Mouse (Mus musculus): ENCODE data around the gene Acta1.

Acta1 gene

GRCm38 (mm10) chr8:123894502-123895097 lies at the start of gene Acta1:
TSS of gene Acta1 (minus strand) at chr8:123894751.
- no peak for DNase-seq (ENCODE audit: low read depth in 2 of 2, low spot score in 2 of 2)

- no peak for DNase-seq (ENCODE audit: low read depth in 2 of 2, low spot score in 2 of 2)
Measured at GRCm38 (mm10) chr8:123929026-123929425, 34.5 kb upstream of the Acta1 start.

GRCm38 (mm10) chr8:123925671-123926070 lies 31.1 kb upstream of the Acta1 start:
- no peak for DNase-seq (ENCODE audit: low read depth in 2 of 2, low spot score in 2 of 2)

GRCm38 (mm10) chr8:123924719-123925118 lies 30.2 kb upstream of the Acta1 start:
- peak; percentile 62 to 78 for DNase-seq (ENCODE audit: low read depth in 2 of 2, low spot score in 2 of 2)

- DNase-seq (ENCODE audit: low read depth in 2 of 2, low spot score in 2 of 2) = no peak
Measured at GRCm38 (mm10) chr8:123914635-123915034, 20.1 kb upstream of the Acta1 start.

- DNase-seq (ENCODE audit: low read depth in 2 of 2, low spot score in 2 of 2) = no peak
Measured at GRCm38 (mm10) chr8:123912265-123912664, 17.7 kb upstream of the Acta1 start.

GRCm38 (mm10) chr8:123907604-123908003 lies 13.1 kb upstream of the Acta1 start:
- no peak for DNase-seq (ENCODE audit: low read depth in 2 of 2, low spot score in 2 of 2)

- no peak for DNase-seq (ENCODE audit: low read depth in 2 of 2, low spot score in 2 of 2)
Measured at GRCm38 (mm10) chr8:123902653-123903052, 8.1 kb upstream of the Acta1 start.

GRCm38 (mm10) chr8:123899366-123899765 lies 4.8 kb upstream of the Acta1 start:
- DNase-seq (ENCODE audit: low read depth in 2 of 2, low spot score in 2 of 2) = no peak

- no peak for DNase-seq (ENCODE audit: low read depth in 2 of 2, low spot score in 2 of 2)
Measured at GRCm38 (mm10) chr8:123898576-123898975, 4.0 kb upstream of the Acta1 start.

GRCm38 (mm10) chr8:123896774-123897173 lies 2.2 kb upstream of the Acta1 start:
- DNase-seq (ENCODE audit: low read depth in 2 of 2, low spot score in 2 of 2) = no peak

- no peak for DNase-seq (ENCODE audit: low read depth in 2 of 2, low spot score in 2 of 2)
Measured at GRCm38 (mm10) chr8:123896366-123896761, 1.8 kb upstream of the Acta1 start.

- no peak for DNase-seq (ENCODE audit: low read depth in 2 of 2, low spot score in 2 of 2)
Measured at GRCm38 (mm10) chr8:123895680-123896365, 1.3 kb upstream of the Acta1 start.

- DNase-seq (ENCODE audit: low read depth in 2 of 2, low spot score in 2 of 2) = no peak
Measured at GRCm38 (mm10) chr8:123895230-123895629, 679 bp upstream of the Acta1 start.

- no peak for DNase-seq (ENCODE audit: low read depth in 2 of 2, low spot score in 2 of 2)
Measured at GRCm38 (mm10) chr8:123893413-123893812, 1.1 kb downstream of the Acta1 start.

GRCm38 (mm10) chr8:123892586-123893155 lies 1.9 kb downstream of the Acta1 start:
- DNase-seq (ENCODE audit: low read depth in 2 of 2, low spot score in 2 of 2) = no peak

- no peak for DNase-seq (ENCODE audit: low read depth in 2 of 2, low spot score in 2 of 2)
Measured at GRCm38 (mm10) chr8:123891883-123892585, 2.5 kb downstream of the Acta1 start.

GRCm38 (mm10) chr8:123891271-123891670 lies 3.3 kb downstream of the Acta1 start:
- no peak for DNase-seq (ENCODE audit: low read depth in 2 of 2, low spot score in 2 of 2)

- DNase-seq (ENCODE audit: low read depth in 2 of 2, low spot score in 2 of 2) = no peak
Measured at GRCm38 (mm10) chr8:123889797-123890196, 4.8 kb downstream of the Acta1 start.

GRCm38 (mm10) chr8:123887956-123888355 lies 6.6 kb downstream of the Acta1 start:
- DNase-seq (ENCODE audit: low read depth in 2 of 2, low spot score in 2 of 2) = no peak

GRCm38 (mm10) chr8:123887163-123887562 lies 7.4 kb downstream of the Acta1 start:
- DNase-seq (ENCODE audit: low read depth in 2 of 2, low spot score in 2 of 2) = no peak

Measured in CD8-positive naive resting alpha-beta T cell, adult 2 months (primary cell).